In genomic region chr1:162004821-162005770, GRCm38 (mm10) we compare ENCODE assay signal across 8 mouse cellular contexts. TPM values are rescaled to one million over a fixed set of nuclear protein-coding genes. Genes with fewer than 3 reads are reported as not detected.
DNase-seq lines count a peak whose midpoint lies in the region; ATAC-seq and TF ChIP-seq lines count a peak whose summit lies in the region.

No protein-coding gene starts in this region.

- no peaks in the 10 kb centered on the region for H3K9me3 ChIP-seq in hindbrain, postnatal 0 days (ENCODE audit: low read length)
- no peaks in the 10 kb centered on the region for H3K9me3 ChIP-seq in liver, embryonic 12.5 days (replicated peaks)

- no peak overlapping the region for H3K9ac ChIP-seq in hindbrain, postnatal 0 days (replicated peaks; ENCODE audit: low read length)
- no peak overlapping the region for H3K9ac ChIP-seq in liver, embryonic 12.5 days

- H3K27me3 ChIP-seq in hindbrain, postnatal 0 days (ENCODE audit: insufficient read depth, low read length): no peaks in the 10 kb centered on the region
- no peaks in the 10 kb centered on the region for H3K27me3 ChIP-seq in liver, embryonic 12.5 days (replicated peaks)

- no peak overlapping the region for H3K4me2 ChIP-seq in hindbrain, postnatal 0 days (ENCODE audit: low read depth, low read length)
- peak overlapping the region; percentile 21 for H3K4me2 ChIP-seq in liver, embryonic 12.5 days

- DNase-seq in 416B (ENCODE audit: low read depth): peak; percentile 38
- peak; percentile 51 for DNase-seq in adrenal gland, postnatal 10 days
- peak; percentile 35 for DNase-seq in gastrocnemius, postnatal 25 days
- DNase-seq in hindbrain, postnatal 0 days (ENCODE audit: low spot score): peak; percentile 62
- no peak for DNase-seq in frontal cortex, postnatal 14 days (ENCODE audit: low spot score in 2 of 2)
- DNase-seq in cerebellum, postnatal 36 days: no peak

- peak overlapping the region; percentile 18; the same call in 1 of the 2 replicates for H3K27ac ChIP-seq in hindbrain, postnatal 0 days
- peak overlapping the region; percentile 0; the same call in 1 of the 2 replicates for H3K27ac ChIP-seq in liver, embryonic 12.5 days

- H3K4me1 ChIP-seq in hindbrain, postnatal 0 days (ENCODE audit: insufficient read depth, low read length): no peaks in the 10 kb centered on the region
- H3K4me1 ChIP-seq in liver, embryonic 12.5 days: no peaks in the 10 kb centered on the region

- no peaks in the 10 kb centered on the region; the same call in 1 of the 2 replicates for H3K36me3 ChIP-seq in hindbrain, postnatal 0 days (ENCODE audit: insufficient read depth, low read length)
- H3K36me3 ChIP-seq in liver, embryonic 12.5 days: no peaks in the 10 kb centered on the region

- peak; percentile 55; the same call in 1 of the 2 replicates for ATAC-seq in hindbrain, postnatal 0 days
- ATAC-seq in liver, embryonic 12.5 days: no peak
- ATAC-seq in monocyte, adult 5-6 weeks (replicated peaks; ENCODE audit: insufficient number of reproducible peaks, low FRiP score, low TSS enrichment, poor library complexity, severe bottlenecking): peak; percentile 61

- peak; percentile 70 for TF ChIP-seq CTCF in hindbrain, postnatal 0 days (IDR thresholded peaks at IDR 0.05; ENCODE audit: low read depth)

- H3K4me3 ChIP-seq in hindbrain, postnatal 0 days (ENCODE audit: low read length): no peak overlapping the region
- no peak overlapping the region for H3K4me3 ChIP-seq in liver, embryonic 12.5 days

- 39% methylated on average over 23 of the region's 23 CpGs for WGBS in hindbrain, postnatal 0 days
- 60% methylated on average over 23 of the region's 23 CpGs for WGBS in liver, embryonic 12.5 days (ENCODE audit: insufficient replicate concordance)

RNA-seq across cellular contexts. Expression of gene 4930558K02Rik, which starts 25.7 kb away (rescaled TPM):
- total RNA-seq in adrenal gland, postnatal 10 days (2021): not detected
- total RNA-seq in gastrocnemius, postnatal 25 days (2021): not detected
- total RNA-seq in hindbrain, postnatal 0 days (2014; rRNA removed): not detected in 2 replicates
- polyA plus RNA-seq in hindbrain, postnatal 0 days (2015; fragmentation: Nextera tagmentation; extraction: Ambion mirVana): 0.19 and 0.35 TPM in 2 replicates
- polyA plus RNA-seq in liver, embryonic 12.5 days (2016; fragmentation: Nextera tagmentation; extraction: Ambion mirVana): not detected in 2 replicates
- not detected in 3 replicates for total RNA-seq in monocyte, adult 5-6 weeks (2017)

RNA-seq across cellular contexts. Expression of gene Pigc, which starts 36.1 kb away (rescaled TPM):
- total RNA-seq in adrenal gland, postnatal 10 days (2021): 10 to 100 TPM; 20.4 to 20.5 TPM
- 10 to 100 TPM; 15.1 to 16.4 TPM for total RNA-seq in gastrocnemius, postnatal 25 days (2021)
- 8.4 and 12.6 TPM in 2 replicates for total RNA-seq in hindbrain, postnatal 0 days (2014; rRNA removed)
- polyA plus RNA-seq in hindbrain, postnatal 0 days (2015; fragmentation: Nextera tagmentation; extraction: Ambion mirVana): 24.1 and 26.1 TPM in 2 replicates
- polyA plus RNA-seq in liver, embryonic 12.5 days (2016; fragmentation: Nextera tagmentation; extraction: Ambion mirVana): 12.2 and 14.7 TPM in 2 replicates
- 24.8 to 30.8 TPM (median 27.2 TPM) in 3 replicates for total RNA-seq in monocyte, adult 5-6 weeks (2017)

Comparison
In these comparisons a context has a peak if more than half of its experiments do, and no peak if none do; other contexts are left out.
1. DNase-seq: peak in 416B (single experiment), adrenal gland, postnatal 10 days (single experiment), gastrocnemius, postnatal 25 days (single experiment) and hindbrain, postnatal 0 days (single experiment); none in frontal cortex, postnatal 14 days (0 of 2) and cerebellum, postnatal 36 days (0 of 2).